Mouse (Mus musculus): ENCODE results near the gene Dock8. TPM values are rescaled to one million over a fixed set of nuclear protein-coding genes. Genes with fewer than 3 reads are reported as not detected.

Dock8 gene
- polyA plus RNA-seq, 1 experiment from 2014 or later: 5.0 TPM

DNA sequence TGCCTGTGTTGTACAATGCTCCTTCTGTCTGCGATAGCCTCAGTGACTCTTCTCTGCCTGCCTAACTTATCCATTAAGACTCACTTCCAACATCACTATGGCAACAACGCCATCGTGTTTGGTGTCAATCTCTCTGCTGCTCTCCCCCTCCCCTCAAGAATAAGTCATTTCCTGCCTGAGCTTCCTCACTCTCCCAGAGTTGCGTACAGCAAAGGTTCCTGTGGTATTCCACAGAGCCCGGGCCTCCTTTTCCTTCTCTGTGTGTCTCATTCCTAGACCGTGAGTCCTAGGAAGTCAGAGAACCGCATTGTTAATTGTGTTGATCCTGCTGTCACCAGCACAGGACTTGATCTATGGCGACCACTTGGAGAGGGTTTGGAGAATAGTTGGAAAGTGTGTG, 4.4 kb upstream of the Dock8 start:
- Histone ChIP-seq H3K27ac (ENCODE audit: low read length) (no peak overlapping the region), H3K27me3 (replicated peaks; ENCODE audit: control insufficient read depth, insufficient read depth, low read length) (peaks cover 7% of the 10 kb centered on the region; the same call in 1 of the 2 replicates), H3K36me3 (ENCODE audit: control insufficient read depth, insufficient read depth, low read length) (no peaks in the 10 kb centered on the region), H3K4me3 (ENCODE audit: low read length) (no peak overlapping the region), H3K9me3 (ENCODE audit: control insufficient read depth, low read length) (no peaks in the 10 kb centered on the region), H3K4me1 (ENCODE audit: control insufficient read depth, insufficient read depth, low read length) (no peaks in the 10 kb centered on the region), H3K9ac (ENCODE audit: low read depth, low read length) (no peak overlapping the region), H3K4me2 (ENCODE audit: low read depth, low read length) (no peak overlapping the region)
- ATAC-seq: no peak
- WGBS: 36% methylated on average over 8 of the region's 8 CpGs

- H3K27me3 ChIP-seq (replicated peaks; ENCODE audit: control insufficient read depth, insufficient read depth, low read length): peaks cover 12% of the 10 kb centered on the region; the same call in 1 of the 2 replicates
- H3K9ac ChIP-seq (ENCODE audit: low read depth, low read length): no peak overlapping the region
- no peaks in the 10 kb centered on the region for H3K9me3 ChIP-seq (ENCODE audit: control insufficient read depth, low read length)
- no peaks in the 10 kb centered on the region for H3K36me3 ChIP-seq (ENCODE audit: control insufficient read depth, insufficient read depth, low read length)
- H3K4me3 ChIP-seq (ENCODE audit: low read length): no peak overlapping the region
- H3K27ac ChIP-seq (ENCODE audit: low read length): no peak overlapping the region
- WGBS: 62% methylated on average over 12 of the region's 12 CpGs
- H3K4me1 ChIP-seq (ENCODE audit: control insufficient read depth, insufficient read depth, low read length): peaks cover 4% of the 10 kb centered on the region; the same call in 1 of the 2 replicates
- no peak overlapping the region for H3K4me2 ChIP-seq (ENCODE audit: low read depth, low read length)
- no peak for ATAC-seq
Observed at GRCm38 (mm10) chr19:24996815-24997704, 2.3 kb upstream of the Dock8 start.

- Histone ChIP-seq H3K4me1 (ENCODE audit: control insufficient read depth, insufficient read depth, low read length) (peaks cover 4% of the 10 kb centered on the region; the same call in 1 of the 2 replicates), H3K27ac (ENCODE audit: low read length) (no peak overlapping the region), H3K27me3 (replicated peaks; ENCODE audit: control insufficient read depth, insufficient read depth, low read length) (peaks cover 12% of the 10 kb centered on the region; the same call in 1 of the 2 replicates), H3K4me2 (ENCODE audit: low read depth, low read length) (peak overlapping the region; percentile 93; the same call in 1 of the 2 replicates), H3K36me3 (ENCODE audit: control insufficient read depth, insufficient read depth, low read length) (no peaks in the 10 kb centered on the region), H3K9me3 (ENCODE audit: control insufficient read depth, low read length) (no peaks in the 10 kb centered on the region), H3K4me3 (ENCODE audit: low read length) (no peak overlapping the region; the same call in 1 of the 2 replicates), H3K9ac (ENCODE audit: low read depth, low read length) (no peak overlapping the region)
- WGBS: 75% methylated on average over 5 of the region's 5 CpGs
- ATAC-seq: no peak
Observed at GRCm38 (mm10) chr19:24998561-24998960, 773 bp upstream of the Dock8 start.

DNA sequence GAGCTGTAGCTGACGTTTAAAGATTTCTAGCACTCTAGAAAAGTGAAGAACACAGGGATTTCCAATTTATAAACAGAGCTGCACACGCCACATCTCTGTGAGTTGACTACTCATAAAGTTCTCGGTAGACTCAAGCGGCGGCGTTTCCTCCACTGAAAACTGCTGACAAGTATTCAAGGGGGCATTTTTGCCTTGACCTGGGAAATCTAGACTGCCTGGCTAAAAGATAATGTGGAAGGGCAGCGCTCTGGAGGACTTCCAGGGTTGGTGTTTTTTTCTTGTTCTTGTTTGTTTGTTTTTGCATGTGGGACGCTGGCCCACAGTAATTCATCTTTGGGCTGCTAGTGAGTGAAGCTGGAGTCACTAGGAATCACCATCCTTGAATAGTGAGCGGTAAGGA, 819 bp downstream of the Dock8 start:
- Histone ChIP-seq H3K9me3 (ENCODE audit: control insufficient read depth, low read length) (no peaks in the 10 kb centered on the region), H3K4me3 (ENCODE audit: low read length) (peak overlapping the region; percentile 73), H3K9ac (ENCODE audit: low read depth, low read length) (0 out of 2 replicates have a peak overlapping the region, but pooled peaks have one; percentile 75), H3K27me3 (replicated peaks; ENCODE audit: control insufficient read depth, insufficient read depth, low read length) (peaks cover 12% of the 10 kb centered on the region; the same call in 1 of the 2 replicates), H3K27ac (ENCODE audit: low read length) (peak overlapping the region; percentile 21; the same call in 1 of the 2 replicates), H3K36me3 (ENCODE audit: control insufficient read depth, insufficient read depth, low read length) (no peaks in the 10 kb centered on the region), H3K4me2 (ENCODE audit: low read depth, low read length) (peak overlapping the region; percentile 93), H3K4me1 (ENCODE audit: control insufficient read depth, insufficient read depth, low read length) (peaks cover 8% of the 10 kb centered on the region; the same call in 1 of the 2 replicates)
- no peak for ATAC-seq
- WGBS: 20% methylated on average over 9 of the region's 9 CpGs

GRCm38 (mm10) chr19:25002032-25002431, 2.7 kb downstream of the Dock8 start:
- no peaks in the 10 kb centered on the region for H3K36me3 ChIP-seq (ENCODE audit: control insufficient read depth, insufficient read depth, low read length)
- no peak overlapping the region for H3K9ac ChIP-seq (ENCODE audit: low read depth, low read length)
- H3K27ac ChIP-seq (ENCODE audit: low read length): no peak overlapping the region
- 85% methylated on average over 6 of the region's 6 CpGs for WGBS
- peaks cover 12% of the 10 kb centered on the region; the same call in 1 of the 2 replicates for H3K27me3 ChIP-seq (replicated peaks; ENCODE audit: control insufficient read depth, insufficient read depth, low read length)
- H3K4me1 ChIP-seq (ENCODE audit: control insufficient read depth, insufficient read depth, low read length): peaks cover 8% of the 10 kb centered on the region; the same call in 1 of the 2 replicates
- H3K9me3 ChIP-seq (ENCODE audit: control insufficient read depth, low read length): no peaks in the 10 kb centered on the region
- no peak for ATAC-seq
- H3K4me3 ChIP-seq (ENCODE audit: low read length): no peak overlapping the region
- H3K4me2 ChIP-seq (ENCODE audit: low read depth, low read length): no peak overlapping the region

- H3K4me3 ChIP-seq (ENCODE audit: low read length): no peak overlapping the region
- peaks cover 8% of the 10 kb centered on the region; the same call in 1 of the 2 replicates for H3K4me1 ChIP-seq (ENCODE audit: control insufficient read depth, insufficient read depth, low read length)
- no peak for ATAC-seq
- H3K36me3 ChIP-seq (ENCODE audit: control insufficient read depth, insufficient read depth, low read length): no peaks in the 10 kb centered on the region
- 81% methylated on average over 3 of the region's 3 CpGs for WGBS
- H3K9ac ChIP-seq (ENCODE audit: low read depth, low read length): no peak overlapping the region
- H3K27me3 ChIP-seq (replicated peaks; ENCODE audit: control insufficient read depth, insufficient read depth, low read length): peaks cover 12% of the 10 kb centered on the region; the same call in 1 of the 2 replicates
- H3K27ac ChIP-seq (ENCODE audit: low read length): no peak overlapping the region
- no peak overlapping the region for H3K4me2 ChIP-seq (ENCODE audit: low read depth, low read length)
- H3K9me3 ChIP-seq (ENCODE audit: control insufficient read depth, low read length): no peaks in the 10 kb centered on the region
Observed at GRCm38 (mm10) chr19:25002828-25003227, 3.5 kb downstream of the Dock8 start.

DNA sequence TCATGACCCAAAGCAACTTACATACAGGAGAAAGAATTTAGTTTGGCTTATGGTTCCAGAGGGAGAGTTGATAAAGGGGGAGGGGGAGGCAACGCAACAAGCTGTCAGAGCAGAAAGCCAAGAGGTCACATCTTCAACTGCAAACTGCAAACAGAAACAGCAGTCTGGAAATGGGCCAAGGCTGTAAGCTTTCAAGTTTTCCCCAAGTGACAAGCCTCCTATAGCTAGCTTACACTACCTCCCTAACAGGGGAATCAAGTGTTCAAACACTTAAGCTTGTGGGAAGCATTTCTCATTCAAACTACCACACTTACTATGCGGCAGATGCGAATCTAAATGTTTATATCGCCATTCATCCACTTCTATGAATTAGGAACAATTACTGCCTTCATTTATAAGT, 4.5 kb downstream of the Dock8 start:
- H3K4me3 ChIP-seq (ENCODE audit: low read length): no peak overlapping the region
- ATAC-seq: no peak
- peaks cover 12% of the 10 kb centered on the region; the same call in 1 of the 2 replicates for H3K27me3 ChIP-seq (replicated peaks; ENCODE audit: control insufficient read depth, insufficient read depth, low read length)
- no peaks in the 10 kb centered on the region for H3K36me3 ChIP-seq (ENCODE audit: control insufficient read depth, insufficient read depth, low read length)
- H3K4me2 ChIP-seq (ENCODE audit: low read depth, low read length): no peak overlapping the region
- no peak overlapping the region for H3K27ac ChIP-seq (ENCODE audit: low read length)
- H3K9ac ChIP-seq (ENCODE audit: low read depth, low read length): no peak overlapping the region
- peaks cover 8% of the 10 kb centered on the region; the same call in 1 of the 2 replicates for H3K4me1 ChIP-seq (ENCODE audit: control insufficient read depth, insufficient read depth, low read length)
- H3K9me3 ChIP-seq (ENCODE audit: control insufficient read depth, low read length): no peaks in the 10 kb centered on the region
- WGBS: 40% methylated on average over 4 of the region's 4 CpGs

- no peak overlapping the region for H3K27ac ChIP-seq (ENCODE audit: low read length)
- H3K9me3 ChIP-seq (ENCODE audit: control insufficient read depth, low read length): no peaks in the 10 kb centered on the region
- H3K4me3 ChIP-seq (ENCODE audit: low read length): no peak overlapping the region
- no peak overlapping the region for H3K4me2 ChIP-seq (ENCODE audit: low read depth, low read length)
- no peak for ATAC-seq
- no peak overlapping the region for H3K9ac ChIP-seq (ENCODE audit: low read depth, low read length)
- no peaks in the 10 kb centered on the region for H3K36me3 ChIP-seq (ENCODE audit: control insufficient read depth, insufficient read depth, low read length)
- WGBS: 65% methylated on average over 1 of the region's 1 CpGs
- H3K27me3 ChIP-seq (replicated peaks; ENCODE audit: control insufficient read depth, insufficient read depth, low read length): no peaks in the 10 kb centered on the region
- H3K4me1 ChIP-seq (ENCODE audit: control insufficient read depth, insufficient read depth, low read length): peaks cover 4% of the 10 kb centered on the region; the same call in 1 of the 2 replicates
Observed at GRCm38 (mm10) chr19:25006686-25007085, 7.4 kb downstream of the Dock8 start.

- H3K27me3 ChIP-seq (replicated peaks; ENCODE audit: control insufficient read depth, insufficient read depth, low read length): no peaks in the 10 kb centered on the region
- H3K27ac ChIP-seq (ENCODE audit: low read length): no peak overlapping the region
- ATAC-seq: no peak
- no peak overlapping the region for H3K4me2 ChIP-seq (ENCODE audit: low read depth, low read length)
- no peak overlapping the region for H3K4me3 ChIP-seq (ENCODE audit: low read length)
- WGBS: 88% methylated on average over 2 of the region's 2 CpGs
- no peaks in the 10 kb centered on the region for H3K36me3 ChIP-seq (ENCODE audit: control insufficient read depth, insufficient read depth, low read length)
- no peak overlapping the region for H3K9ac ChIP-seq (ENCODE audit: low read depth, low read length)
- H3K4me1 ChIP-seq (ENCODE audit: control insufficient read depth, insufficient read depth, low read length): peaks cover 4% of the 10 kb centered on the region; the same call in 1 of the 2 replicates
- no peaks in the 10 kb centered on the region for H3K9me3 ChIP-seq (ENCODE audit: control insufficient read depth, low read length)
Observed at GRCm38 (mm10) chr19:25008509-25008908, 9.2 kb downstream of the Dock8 start.
